Mouse (Mus musculus): Measurements from ENCODE around the gene Ociad2. TPM values are rescaled to one million over a fixed set of nuclear protein-coding genes. Genes with fewer than 3 reads are reported as not detected.

Ociad2 gene
- polyA plus RNA-seq, 1 experiment: 3.1 TPM

DNA sequence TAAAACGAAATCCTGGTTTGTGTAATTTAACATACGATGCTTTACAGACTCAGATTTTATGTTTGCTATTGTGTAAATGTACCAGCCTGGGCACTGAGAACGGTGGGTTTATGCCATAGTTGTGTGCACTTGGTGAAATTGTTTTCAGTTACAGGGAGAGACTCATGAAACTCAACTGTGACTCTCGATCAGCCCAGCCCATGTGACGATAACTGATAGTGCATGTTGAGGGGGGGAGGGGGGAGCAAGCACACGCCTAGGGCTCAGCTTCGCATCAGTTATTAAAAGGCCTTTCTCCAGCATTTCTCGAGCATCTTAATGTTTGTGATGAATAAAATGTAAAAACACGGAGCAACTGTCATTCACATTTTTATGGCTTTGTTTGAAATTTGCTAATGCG lies 27.2 kb downstream of the Ociad2 start:
- no peak overlapping the region for H3K4me3 ChIP-seq (ENCODE audit: control insufficient read depth, insufficient read depth, low read length)
- H3K27ac ChIP-seq (ENCODE audit: control insufficient read depth, insufficient read depth, low read length): no peak overlapping the region
- H3K27me3 ChIP-seq (ENCODE audit: control insufficient read depth, insufficient read depth, low read length): no peaks in the 10 kb centered on the region
- no peaks in the 10 kb centered on the region for H3K4me1 ChIP-seq (replicated peaks; ENCODE audit: control insufficient read depth, insufficient read depth, low read length)
- H3K36me3 ChIP-seq (ENCODE audit: control insufficient read depth, insufficient read depth, low read length): peaks cover 86% of the 10 kb centered on the region
- TF ChIP-seq POLR2A (IDR thresholded peaks at IDR 0.05; ENCODE audit: control insufficient read depth, extremely low read depth, insufficient read depth, low read length, poor library complexity) (no peak), CTCF (IDR thresholded peaks at IDR 0.05; ENCODE audit: borderline replicate concordance, control insufficient read depth, extremely low read depth, insufficient read depth, low read length, poor library complexity) (no peak)
- DNase-seq: no peak
- WGBS: 97% methylated on average over 10 of the region's 10 CpGs

DNA sequence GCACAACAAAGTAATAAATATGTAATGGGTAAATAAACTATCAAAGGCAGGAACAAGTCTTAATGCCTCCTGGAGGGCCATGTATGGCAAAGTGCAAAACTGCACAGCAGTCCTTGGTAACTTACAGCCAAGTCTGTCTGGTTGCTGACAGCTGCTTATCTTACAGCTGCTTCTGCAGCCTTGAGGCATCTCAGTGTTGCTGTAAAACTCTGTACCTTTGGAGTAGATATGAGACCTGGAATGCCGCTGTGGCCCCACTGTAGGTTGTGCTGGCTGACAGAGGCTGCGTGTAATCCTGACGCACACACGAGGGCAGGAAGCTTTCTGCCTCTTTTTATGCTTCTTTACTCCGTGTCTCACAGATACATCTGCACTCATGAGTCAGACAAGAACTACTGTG lies 29.4 kb downstream of the Ociad2 start:
- Histone ChIP-seq H3K36me3 (ENCODE audit: control insufficient read depth, insufficient read depth, low read length) (peaks cover 96% of the 10 kb centered on the region), H3K27ac (ENCODE audit: control insufficient read depth, insufficient read depth, low read length) (no peak overlapping the region), H3K4me3 (ENCODE audit: control insufficient read depth, insufficient read depth, low read length) (no peak overlapping the region), H3K4me1 (replicated peaks; ENCODE audit: control insufficient read depth, insufficient read depth, low read length) (no peaks in the 10 kb centered on the region), H3K27me3 (ENCODE audit: control insufficient read depth, insufficient read depth, low read length) (no peaks in the 10 kb centered on the region)
- WGBS: 96% methylated on average over 5 of the region's 5 CpGs
- no peak for TF ChIP-seq POLR2A (IDR thresholded peaks at IDR 0.05; ENCODE audit: control insufficient read depth, extremely low read depth, insufficient read depth, low read length, poor library complexity)
- TF ChIP-seq CTCF (IDR thresholded peaks at IDR 0.05; ENCODE audit: borderline replicate concordance, control insufficient read depth, extremely low read depth, insufficient read depth, low read length, poor library complexity): no peak
- no peak for DNase-seq

DNA sequence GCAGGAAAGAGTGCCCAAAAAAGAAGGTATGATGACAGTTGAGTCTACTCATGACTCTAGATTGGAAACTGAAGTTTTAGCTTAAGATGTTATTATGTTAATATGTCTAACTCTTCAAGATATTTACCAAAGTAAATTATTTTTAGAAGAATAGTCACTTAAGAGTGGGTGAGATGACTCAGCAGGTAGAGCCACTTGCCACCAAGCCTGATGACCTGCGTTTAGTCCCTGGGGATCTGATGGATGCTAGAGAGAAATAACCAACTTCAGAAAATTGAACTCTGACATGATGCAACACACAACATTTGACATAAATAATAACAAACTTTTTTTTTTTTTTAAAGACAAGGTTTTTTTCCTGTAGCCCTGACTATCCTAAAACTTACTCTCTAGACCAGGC lies 30.4 kb downstream of the Ociad2 start:
- no peak overlapping the region for H3K4me3 ChIP-seq (ENCODE audit: control insufficient read depth, insufficient read depth, low read length)
- WGBS: 91% methylated on average over 1 of the region's 1 CpGs
- TF ChIP-seq POLR2A (IDR thresholded peaks at IDR 0.05; ENCODE audit: control insufficient read depth, extremely low read depth, insufficient read depth, low read length, poor library complexity) (no peak), CTCF (IDR thresholded peaks at IDR 0.05; ENCODE audit: borderline replicate concordance, control insufficient read depth, extremely low read depth, insufficient read depth, low read length, poor library complexity) (no peak)
- no peaks in the 10 kb centered on the region for H3K4me1 ChIP-seq (replicated peaks; ENCODE audit: control insufficient read depth, insufficient read depth, low read length)
- H3K27me3 ChIP-seq (ENCODE audit: control insufficient read depth, insufficient read depth, low read length): no peaks in the 10 kb centered on the region
- peaks cover 96% of the 10 kb centered on the region for H3K36me3 ChIP-seq (ENCODE audit: control insufficient read depth, insufficient read depth, low read length)
- no peak for DNase-seq
- H3K27ac ChIP-seq (ENCODE audit: control insufficient read depth, insufficient read depth, low read length): no peak overlapping the region

DNA sequence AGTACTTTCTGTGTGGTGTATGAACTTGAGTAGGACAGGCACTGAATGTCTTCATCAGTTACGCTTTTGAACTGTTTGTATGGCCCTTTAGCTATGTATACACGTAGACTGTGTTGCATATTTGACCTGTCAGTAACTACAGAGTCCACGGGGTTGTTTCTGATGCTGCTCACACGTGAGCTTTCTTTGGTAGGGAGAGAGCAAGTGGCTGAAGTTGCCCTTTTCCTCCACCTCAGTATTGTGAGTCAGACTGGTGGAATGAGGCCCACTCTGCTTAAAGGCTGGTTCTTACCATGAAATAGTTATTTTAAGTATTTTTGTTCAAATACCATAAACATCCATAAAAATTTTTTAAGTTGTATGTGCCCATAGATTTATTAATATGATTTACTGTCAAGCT lies 31.3 kb downstream of the Ociad2 start:
- H3K36me3 ChIP-seq (ENCODE audit: control insufficient read depth, insufficient read depth, low read length): peaks cover 96% of the 10 kb centered on the region
- no peak overlapping the region for H3K4me3 ChIP-seq (ENCODE audit: control insufficient read depth, insufficient read depth, low read length)
- no peak for TF ChIP-seq CTCF (IDR thresholded peaks at IDR 0.05; ENCODE audit: borderline replicate concordance, control insufficient read depth, extremely low read depth, insufficient read depth, low read length, poor library complexity)
- TF ChIP-seq POLR2A (IDR thresholded peaks at IDR 0.05; ENCODE audit: control insufficient read depth, extremely low read depth, insufficient read depth, low read length, poor library complexity): no peak
- WGBS: 98% methylated on average over 4 of the region's 4 CpGs
- no peak overlapping the region for H3K27ac ChIP-seq (ENCODE audit: control insufficient read depth, insufficient read depth, low read length)
- DNase-seq: no peak
- H3K4me1 ChIP-seq (replicated peaks; ENCODE audit: control insufficient read depth, insufficient read depth, low read length): no peaks in the 10 kb centered on the region
- no peaks in the 10 kb centered on the region for H3K27me3 ChIP-seq (ENCODE audit: control insufficient read depth, insufficient read depth, low read length)

DNA sequence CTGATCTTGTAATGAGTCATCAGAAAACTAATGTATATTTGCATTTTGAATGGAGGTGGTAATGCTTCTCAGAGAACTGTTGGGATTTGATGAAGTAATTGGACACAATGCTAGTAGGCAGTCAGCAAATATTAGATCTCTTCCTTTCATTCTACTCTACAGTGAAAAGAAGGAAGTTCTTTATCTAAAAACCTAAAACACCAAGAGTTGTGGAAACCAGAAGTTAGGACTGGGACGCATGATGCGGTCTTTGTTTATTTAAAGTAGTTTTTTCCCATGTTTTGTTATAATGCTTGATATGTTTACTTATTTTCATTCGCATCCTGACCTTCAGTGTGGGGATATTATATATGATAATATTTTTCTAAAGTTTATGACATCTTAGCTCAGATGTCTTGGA lies 33.5 kb downstream of the Ociad2 start:
- Histone ChIP-seq H3K4me3 (ENCODE audit: control insufficient read depth, insufficient read depth, low read length) (no peak overlapping the region), H3K36me3 (ENCODE audit: control insufficient read depth, insufficient read depth, low read length) (peaks cover 91% of the 10 kb centered on the region), H3K27me3 (ENCODE audit: control insufficient read depth, insufficient read depth, low read length) (no peaks in the 10 kb centered on the region), H3K4me1 (replicated peaks; ENCODE audit: control insufficient read depth, insufficient read depth, low read length) (no peaks in the 10 kb centered on the region), H3K27ac (ENCODE audit: control insufficient read depth, insufficient read depth, low read length) (no peak overlapping the region)
- WGBS: 96% methylated on average over 3 of the region's 3 CpGs
- TF ChIP-seq CTCF (IDR thresholded peaks at IDR 0.05; ENCODE audit: borderline replicate concordance, control insufficient read depth, extremely low read depth, insufficient read depth, low read length, poor library complexity) (no peak), POLR2A (IDR thresholded peaks at IDR 0.05; ENCODE audit: control insufficient read depth, extremely low read depth, insufficient read depth, low read length, poor library complexity) (no peak)
- no peak for DNase-seq

GRCm38 (mm10) chr5:73306486-73306885 lies 34.3 kb downstream of the Ociad2 start:
- H3K27me3 ChIP-seq (ENCODE audit: control insufficient read depth, insufficient read depth, low read length): no peaks in the 10 kb centered on the region
- H3K36me3 ChIP-seq (ENCODE audit: control insufficient read depth, insufficient read depth, low read length): peaks cover 91% of the 10 kb centered on the region
- TF ChIP-seq POLR2A (IDR thresholded peaks at IDR 0.05; ENCODE audit: control insufficient read depth, extremely low read depth, insufficient read depth, low read length, poor library complexity) (no peak), CTCF (IDR thresholded peaks at IDR 0.05; ENCODE audit: borderline replicate concordance, control insufficient read depth, extremely low read depth, insufficient read depth, low read length, poor library complexity) (no peak)
- 98% methylated on average over 6 of the region's 6 CpGs for WGBS
- H3K4me1 ChIP-seq (replicated peaks; ENCODE audit: control insufficient read depth, insufficient read depth, low read length): no peaks in the 10 kb centered on the region
- DNase-seq: no peak
- no peak overlapping the region for H3K27ac ChIP-seq (ENCODE audit: control insufficient read depth, insufficient read depth, low read length)
- H3K4me3 ChIP-seq (ENCODE audit: control insufficient read depth, insufficient read depth, low read length): no peak overlapping the region

GRCm38 (mm10) chr5:73304507-73304906 lies 36.3 kb downstream of the Ociad2 start:
- no peak for DNase-seq
- peaks cover 74% of the 10 kb centered on the region for H3K36me3 ChIP-seq (ENCODE audit: control insufficient read depth, insufficient read depth, low read length)
- no peak for TF ChIP-seq POLR2A (IDR thresholded peaks at IDR 0.05; ENCODE audit: control insufficient read depth, extremely low read depth, insufficient read depth, low read length, poor library complexity)
- TF ChIP-seq CTCF (IDR thresholded peaks at IDR 0.05; ENCODE audit: borderline replicate concordance, control insufficient read depth, extremely low read depth, insufficient read depth, low read length, poor library complexity): no peak
- no peak overlapping the region for H3K4me3 ChIP-seq (ENCODE audit: control insufficient read depth, insufficient read depth, low read length)
- H3K27me3 ChIP-seq (ENCODE audit: control insufficient read depth, insufficient read depth, low read length): no peaks in the 10 kb centered on the region
- WGBS: 96% methylated on average over 12 of the region's 12 CpGs
- H3K4me1 ChIP-seq (replicated peaks; ENCODE audit: control insufficient read depth, insufficient read depth, low read length): no peaks in the 10 kb centered on the region
- no peak overlapping the region for H3K27ac ChIP-seq (ENCODE audit: control insufficient read depth, insufficient read depth, low read length)
